Mouse (Mus musculus): ENCODE measurements around the gene Vwa2. TPM values are rescaled to one million over a fixed set of nuclear protein-coding genes. Genes with fewer than 3 reads are reported as not detected.

Vwa2 gene
- total RNA-seq, 1 experiment from 2014 or later = not detected

GRCm38 (mm10) chr19:56944211-56944610 is 70.2 kb downstream of the Vwa2 start:
- ATAC-seq (replicated peaks; ENCODE audit: insufficient number of reproducible peaks, low FRiP score, low TSS enrichment, poor library complexity, severe bottlenecking) = no peak

DNA sequence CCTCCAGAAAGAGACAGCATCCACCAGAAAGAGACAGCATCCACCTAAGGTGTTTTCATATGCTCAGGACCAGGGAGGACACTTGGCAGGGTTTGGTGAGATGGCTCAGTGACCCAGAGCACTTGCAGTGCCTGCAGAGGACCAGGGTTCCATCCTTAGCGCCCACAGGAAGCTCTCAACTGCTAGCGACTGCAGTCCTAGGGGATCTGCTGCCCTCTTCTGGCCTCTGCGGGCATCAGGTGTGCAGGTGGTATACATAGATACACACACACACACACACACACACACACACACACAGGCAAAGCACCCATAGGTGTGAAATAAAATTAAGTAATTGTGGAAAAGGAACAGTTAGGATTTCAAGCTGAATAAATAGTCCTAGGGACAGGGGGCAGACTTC is 70.8 kb downstream of the Vwa2 start:
- ATAC-seq (replicated peaks; ENCODE audit: insufficient number of reproducible peaks, low FRiP score, low TSS enrichment, poor library complexity, severe bottlenecking) = no peak

- ATAC-seq (replicated peaks; ENCODE audit: insufficient number of reproducible peaks, low FRiP score, low TSS enrichment, poor library complexity, severe bottlenecking) = no peak
These were observed 71.6 kb downstream of the Vwa2 start for GRCm38 (mm10) chr19:56945621-56946020.

DNA sequence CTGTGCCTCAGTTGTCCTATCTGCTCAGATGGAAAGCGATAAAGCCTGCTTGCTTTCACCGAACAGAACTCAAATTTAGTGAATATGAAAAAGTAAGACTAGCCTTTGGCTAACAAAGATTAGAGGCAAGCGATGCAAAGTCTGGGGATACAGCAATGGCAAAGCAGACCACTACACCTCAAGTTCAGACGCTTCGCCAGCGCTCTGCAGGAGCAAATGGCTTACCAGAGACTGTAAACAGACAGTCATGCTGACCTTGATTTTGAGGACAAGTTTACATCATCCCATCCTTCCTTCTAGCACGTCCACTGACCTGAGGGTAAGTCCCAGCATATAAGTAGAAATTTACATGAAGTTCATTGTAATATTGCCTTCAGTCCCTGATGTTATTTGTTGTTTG is 72.2 kb downstream of the Vwa2 start:
- ATAC-seq (replicated peaks; ENCODE audit: insufficient number of reproducible peaks, low FRiP score, low TSS enrichment, poor library complexity, severe bottlenecking) = no peak

DNA sequence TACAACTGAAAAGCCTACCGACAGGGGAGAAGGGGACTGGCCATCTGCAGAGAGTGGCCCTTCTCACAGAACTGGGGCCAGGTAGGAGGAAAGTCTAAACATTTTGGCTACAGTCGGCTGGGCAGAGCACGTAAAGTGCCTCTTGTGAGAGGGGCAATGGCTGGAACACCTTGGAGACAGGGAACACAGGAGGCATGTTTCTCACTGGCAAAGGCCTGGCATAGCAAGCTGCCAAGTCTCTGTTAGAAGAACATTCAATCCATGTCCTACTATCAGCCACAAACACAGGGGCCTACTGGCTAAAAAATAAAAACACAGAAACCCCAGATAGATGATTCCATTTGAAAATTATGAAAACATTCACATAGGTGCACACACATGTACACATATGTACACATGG is 72.7 kb downstream of the Vwa2 start:
- ATAC-seq (replicated peaks; ENCODE audit: insufficient number of reproducible peaks, low FRiP score, low TSS enrichment, poor library complexity, severe bottlenecking) = no peak

- no peak for ATAC-seq (replicated peaks; ENCODE audit: insufficient number of reproducible peaks, low FRiP score, low TSS enrichment, poor library complexity, severe bottlenecking)
These were observed 74.0 kb downstream of the Vwa2 start for GRCm38 (mm10) chr19:56947971-56948610.

GRCm38 (mm10) chr19:56949868-56950267 is 75.8 kb downstream of the Vwa2 start:
- no peak for ATAC-seq (replicated peaks; ENCODE audit: insufficient number of reproducible peaks, low FRiP score, low TSS enrichment, poor library complexity, severe bottlenecking)

- ATAC-seq (replicated peaks; ENCODE audit: insufficient number of reproducible peaks, low FRiP score, low TSS enrichment, poor library complexity, severe bottlenecking) = no peak
These were observed 76.8 kb downstream of the Vwa2 start for GRCm38 (mm10) chr19:56950818-56951217.

DNA sequence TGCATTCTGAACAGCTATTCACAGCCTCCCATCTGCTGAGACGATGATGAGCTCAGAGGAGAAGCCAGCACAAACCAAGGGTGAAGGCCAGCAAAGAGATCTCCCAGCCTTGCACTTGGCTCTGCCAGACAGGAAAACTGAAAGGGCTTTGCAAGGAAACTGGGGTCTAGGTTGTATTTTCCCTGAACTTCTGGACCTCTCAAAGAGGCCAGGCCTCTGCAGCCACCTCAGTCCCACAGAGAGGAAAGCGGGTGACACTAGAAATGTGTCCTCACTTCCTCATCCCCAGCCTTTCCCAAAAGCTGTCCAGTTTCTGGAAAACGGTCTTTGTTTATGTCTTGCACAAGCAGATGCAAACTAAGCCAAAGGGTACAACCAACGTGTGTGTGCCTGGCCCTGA is 79.8 kb downstream of the Vwa2 start:
- ATAC-seq (replicated peaks; ENCODE audit: insufficient number of reproducible peaks, low FRiP score, low TSS enrichment, poor library complexity, severe bottlenecking) = no peak

DNA sequence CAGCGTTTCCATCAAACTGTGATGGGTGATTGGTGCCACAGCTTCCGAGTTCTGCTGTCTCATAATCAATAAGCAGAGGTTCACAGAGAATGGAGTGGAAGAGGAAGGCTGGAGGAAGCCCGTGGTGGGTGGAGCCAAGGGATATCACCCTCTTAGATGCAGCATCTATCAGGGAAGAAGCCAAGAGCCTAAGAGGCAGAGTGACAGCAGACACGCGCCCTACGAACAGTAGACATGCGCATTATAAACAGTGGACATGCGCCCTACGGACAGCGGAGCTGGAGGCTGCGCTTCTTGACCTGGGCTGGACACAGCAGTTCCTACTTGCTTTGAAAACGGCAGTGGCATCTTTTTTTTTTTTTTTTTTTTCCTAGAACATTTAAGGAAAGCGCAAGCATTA is 80.8 kb downstream of the Vwa2 start:
- no peak for ATAC-seq (replicated peaks; ENCODE audit: insufficient number of reproducible peaks, low FRiP score, low TSS enrichment, poor library complexity, severe bottlenecking)

DNA sequence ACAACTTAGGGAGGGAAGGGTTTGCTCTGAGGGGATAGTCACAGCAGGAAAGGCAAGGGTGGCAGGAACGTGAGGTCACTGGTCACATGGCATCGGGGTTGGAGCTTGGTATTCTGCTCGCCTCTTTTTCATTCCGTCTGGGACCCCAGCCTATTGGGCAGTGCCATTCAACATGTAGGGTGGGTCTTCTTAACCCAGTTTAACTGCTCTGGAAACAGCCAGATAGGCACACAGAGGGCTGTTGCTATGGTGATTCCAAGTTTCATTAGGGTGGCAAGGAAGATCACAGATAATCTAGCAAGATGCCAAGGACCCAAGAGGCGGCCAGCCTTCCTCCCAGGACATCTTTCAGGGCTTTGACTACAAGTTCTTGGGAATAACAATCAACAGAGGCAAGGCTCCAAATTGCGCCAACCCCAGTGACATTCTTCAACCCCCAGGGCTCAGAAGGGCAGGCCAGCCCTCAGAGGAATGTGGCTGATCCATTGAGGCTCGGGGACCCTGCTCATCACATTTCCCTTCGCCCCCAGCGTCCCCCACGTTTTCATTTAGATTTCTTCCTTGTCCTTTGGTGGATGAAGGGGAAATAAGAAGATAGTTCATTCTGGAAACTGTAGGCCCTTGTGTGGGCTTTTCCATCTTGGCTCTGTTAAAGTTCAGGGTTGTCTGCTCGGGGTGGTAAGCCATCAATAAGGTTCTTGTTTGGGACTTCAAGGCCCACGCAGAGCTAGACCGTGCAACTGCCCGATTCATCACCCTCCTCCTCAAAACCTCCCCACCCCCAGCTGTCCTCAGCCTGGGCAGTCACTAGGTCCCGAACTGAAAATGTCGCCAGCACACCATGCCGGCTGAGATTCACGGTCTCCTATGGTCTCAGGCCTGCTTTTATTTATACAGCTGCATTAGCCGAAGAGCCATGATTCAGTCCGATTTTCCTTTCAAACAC is 81.8 kb downstream of the Vwa2 start:
- no peak for ATAC-seq (replicated peaks; ENCODE audit: insufficient number of reproducible peaks, low FRiP score, low TSS enrichment, poor library complexity, severe bottlenecking)

- ATAC-seq (replicated peaks; ENCODE audit: insufficient number of reproducible peaks, low FRiP score, low TSS enrichment, poor library complexity, severe bottlenecking) = no peak
These were observed 84.0 kb downstream of the Vwa2 start for GRCm38 (mm10) chr19:56958011-56958410.

- no peak for ATAC-seq (replicated peaks; ENCODE audit: insufficient number of reproducible peaks, low FRiP score, low TSS enrichment, poor library complexity, severe bottlenecking)
These were observed 84.6 kb downstream of the Vwa2 start for GRCm38 (mm10) chr19:56958582-56959021.

- no peak for ATAC-seq (replicated peaks; ENCODE audit: insufficient number of reproducible peaks, low FRiP score, low TSS enrichment, poor library complexity, severe bottlenecking)
These were observed 85.0 kb downstream of the Vwa2 start for GRCm38 (mm10) chr19:56959057-56959456.

DNA sequence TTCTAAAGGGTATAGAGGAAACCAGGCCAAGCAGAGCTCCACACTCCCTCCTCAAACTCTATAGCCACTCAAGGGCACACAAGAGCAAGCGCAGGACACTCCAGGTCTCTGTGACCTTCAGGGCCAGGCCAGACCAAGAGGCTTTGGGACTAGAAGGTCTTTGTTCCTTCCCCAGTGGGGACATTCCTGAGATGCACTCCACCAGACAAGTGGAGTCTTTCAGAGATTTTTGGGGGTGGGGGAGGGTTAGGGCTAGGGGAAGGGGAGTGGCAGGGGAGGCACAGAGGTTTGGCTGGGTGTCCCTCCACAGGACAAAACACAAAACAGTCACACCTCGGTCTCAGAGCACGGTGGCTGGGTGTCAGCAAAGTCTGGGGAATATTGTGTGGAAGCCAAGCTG is 85.6 kb downstream of the Vwa2 start:
- ATAC-seq (replicated peaks; ENCODE audit: insufficient number of reproducible peaks, low FRiP score, low TSS enrichment, poor library complexity, severe bottlenecking) = no peak

Other genes starting within 250 kb of the Vwa2 start
- gene Adrb1, start 152.1 kb upstream of the Vwa2 start, total RNA-seq (2017) = 12.4 to 20.2 TPM (median 15.5 TPM) in 3 replicates
- gene Ccdc186, start 52.1 kb upstream of the Vwa2 start, total RNA-seq (2017) = 48.5 to 64.0 TPM (median 63.6 TPM) in 3 replicates
- gene Tdrd1, start 48.0 kb upstream of the Vwa2 start, total RNA-seq (2017) = 0.19 TPM in 1 of 3 replicates, not detected in the others
- gene Afap1l2, start 134.0 kb downstream of the Vwa2 start, total RNA-seq (2017) = not detected in 3 replicates

All from monocyte, adult 5-6 weeks (primary cell).